Mouse (Mus musculus): ENCODE data around the gene Mpig6b. TPM values are rescaled to one million over a fixed set of nuclear protein-coding genes. Genes with fewer than 3 reads are reported as not detected.

Mpig6b gene
- polyA plus RNA-seq (2016; fragmentation: Nextera tagmentation; extraction: Ambion mirVana): 0.40 and 0.54 TPM in 2 replicates

- no peak for ATAC-seq (ENCODE audit: low FRiP score)
- Histone ChIP-seq H3K9ac (peak within 1 kb of the TSS; percentile 48; the same call in 1 of the 2 replicates), H3K27me3 (peaks cover 58% of the 10 kb centered on the region), H3K4me1 (peaks cover 21% of the 10 kb centered on the region), H3K27ac (no peak within 1 kb of the TSS), H3K9me3 (no peaks in the 10 kb centered on the region), H3K4me3 (replicated peaks) (peak within 1 kb of the TSS; percentile 30), H3K4me2 (peak within 1 kb of the TSS; percentile 55), H3K36me3 (replicated peaks) (peaks cover 22% of the 10 kb centered on the region)
- WGBS: 44% methylated on average over 10 of the region's 10 CpGs
These were observed at the start of gene Mpig6b for GRCm38 (mm10) chr17:35066084-35066483. Mpig6b (minus strand) TSS chr17:35066184.

- no peak for ATAC-seq (ENCODE audit: low FRiP score)
- H3K36me3 ChIP-seq (replicated peaks): peaks cover 54% of the 10 kb centered on the region
- H3K4me3 ChIP-seq (replicated peaks): no peak within 1 kb of the TSS
- no peaks in the 10 kb centered on the region; the same call in 1 of the 2 replicates for H3K27me3 ChIP-seq
- H3K9me3 ChIP-seq: no peaks in the 10 kb centered on the region
- H3K27ac ChIP-seq: no peak within 1 kb of the TSS
- no peak within 1 kb of the TSS for H3K9ac ChIP-seq
- 88% methylated on average over 8 of the region's 8 CpGs for WGBS
- no peak within 1 kb of the TSS for H3K4me2 ChIP-seq
- H3K4me1 ChIP-seq: peaks cover 8% of the 10 kb centered on the region
These were observed 49.3 kb upstream of the Mpig6b start, which contains the start of gene Ly6g5b for GRCm38 (mm10) chr17:35115046-35116019. Ly6g5b (minus strand) TSS chr17:35115428.

GRCm38 (mm10) chr17:35111774-35112173, 45.8 kb upstream of the Mpig6b start:
- peaks cover 30% of the 10 kb centered on the region for H3K36me3 ChIP-seq (replicated peaks)
- no peak overlapping the region for H3K4me2 ChIP-seq
- no peak for ATAC-seq (ENCODE audit: low FRiP score)
- H3K9ac ChIP-seq: no peak overlapping the region
- no peak overlapping the region for H3K27ac ChIP-seq
- H3K4me1 ChIP-seq: no peaks in the 10 kb centered on the region
- no peaks in the 10 kb centered on the region; the same call in 1 of the 2 replicates for H3K27me3 ChIP-seq
- no peak overlapping the region for H3K4me3 ChIP-seq (replicated peaks)
- 83% methylated on average over 9 of the region's 9 CpGs for WGBS
- H3K9me3 ChIP-seq: no peaks in the 10 kb centered on the region

GRCm38 (mm10) chr17:35108097-35108496, 42.1 kb upstream of the Mpig6b start, which contains the start of gene Ly6g5c:
Ly6g5c (plus strand) TSS chr17:35108279.
- no peak for ATAC-seq (ENCODE audit: low FRiP score)

GRCm38 (mm10) chr17:35106522-35106921, 40.5 kb upstream of the Mpig6b start:
- Histone ChIP-seq H3K4me3 (replicated peaks) (no peak overlapping the region), H3K27ac (no peak overlapping the region), H3K9ac (0 out of 2 replicates have a peak overlapping the region, but pooled peaks have one; percentile 29), H3K9me3 (no peaks in the 10 kb centered on the region), H3K4me2 (no peak overlapping the region; the same call in 1 of the 2 replicates), H3K36me3 (replicated peaks) (peaks cover 25% of the 10 kb centered on the region), H3K27me3 (no peaks in the 10 kb centered on the region; the same call in 1 of the 2 replicates), H3K4me1 (peaks cover 8% of the 10 kb centered on the region; the same call in 1 of the 2 replicates)
- no peak for ATAC-seq (ENCODE audit: low FRiP score)
- WGBS: 60% methylated on average over 3 of the region's 3 CpGs

More at GRCm38 (mm10) chr17:35108097-35108496, 42.1 kb upstream of the Mpig6b start, which contains the start of gene Ly6g5c:
- Histone ChIP-seq H3K4me1 (peaks cover 8% of the 10 kb centered on the region; the same call in 1 of the 2 replicates), H3K27ac (no peak within 1 kb of the TSS), H3K4me2 (no peak within 1 kb of the TSS), H3K9me3 (no peaks in the 10 kb centered on the region), H3K36me3 (replicated peaks) (peaks cover 9% of the 10 kb centered on the region), H3K9ac (no peak within 1 kb of the TSS), H3K4me3 (replicated peaks) (no peak within 1 kb of the TSS), H3K27me3 (no peaks in the 10 kb centered on the region; the same call in 1 of the 2 replicates)
- 90% methylated on average over 6 of the region's 6 CpGs for WGBS

- 23% methylated on average over 13 of the region's 13 CpGs for WGBS
- H3K36me3 ChIP-seq (replicated peaks): peaks cover 31% of the 10 kb centered on the region
- peak overlapping the region; percentile 29; the same call in 1 of the 2 replicates for H3K9ac ChIP-seq
- ATAC-seq (ENCODE audit: low FRiP score): peak; percentile 51
- no peak overlapping the region for H3K27ac ChIP-seq
- no peak overlapping the region; the same call in 1 of the 2 replicates for H3K4me3 ChIP-seq (replicated peaks)
- H3K4me1 ChIP-seq: peaks cover 8% of the 10 kb centered on the region; the same call in 1 of the 2 replicates
- H3K27me3 ChIP-seq: no peaks in the 10 kb centered on the region
- H3K4me2 ChIP-seq: peak overlapping the region; percentile 42
- no peaks in the 10 kb centered on the region for H3K9me3 ChIP-seq
These were observed 39.9 kb upstream of the Mpig6b start for GRCm38 (mm10) chr17:35105740-35106389.

GRCm38 (mm10) chr17:35104754-35105153, 38.8 kb upstream of the Mpig6b start:
- no peak overlapping the region for H3K4me2 ChIP-seq
- no peak overlapping the region for H3K4me3 ChIP-seq (replicated peaks)
- H3K9ac ChIP-seq: no peak overlapping the region
- no peaks in the 10 kb centered on the region for H3K27me3 ChIP-seq
- no peak overlapping the region for H3K27ac ChIP-seq
- no peak for ATAC-seq (ENCODE audit: low FRiP score)
- no peaks in the 10 kb centered on the region for H3K9me3 ChIP-seq
- peaks cover 42% of the 10 kb centered on the region for H3K36me3 ChIP-seq (replicated peaks)
- peaks cover 8% of the 10 kb centered on the region; the same call in 1 of the 2 replicates for H3K4me1 ChIP-seq
- WGBS: 84% methylated on average over 6 of the region's 6 CpGs

GRCm38 (mm10) chr17:35104079-35104478, 38.1 kb upstream of the Mpig6b start:
- H3K4me2 ChIP-seq: no peak overlapping the region
- no peak for ATAC-seq (ENCODE audit: low FRiP score)
- H3K36me3 ChIP-seq (replicated peaks): peaks cover 49% of the 10 kb centered on the region
- no peak overlapping the region for H3K27ac ChIP-seq
- H3K9me3 ChIP-seq: no peaks in the 10 kb centered on the region
- H3K27me3 ChIP-seq: no peaks in the 10 kb centered on the region
- peaks cover 8% of the 10 kb centered on the region; the same call in 1 of the 2 replicates for H3K4me1 ChIP-seq
- no peak overlapping the region for H3K4me3 ChIP-seq (replicated peaks)
- H3K9ac ChIP-seq: no peak overlapping the region
- 91% methylated on average over 7 of the region's 7 CpGs for WGBS

- Histone ChIP-seq H3K4me1 (peaks cover 8% of the 10 kb centered on the region; the same call in 1 of the 2 replicates), H3K4me3 (replicated peaks) (no peak overlapping the region), H3K4me2 (no peak overlapping the region), H3K27me3 (no peaks in the 10 kb centered on the region), H3K36me3 (replicated peaks) (peaks cover 57% of the 10 kb centered on the region), H3K9me3 (no peaks in the 10 kb centered on the region), H3K9ac (no peak overlapping the region), H3K27ac (no peak overlapping the region)
- no peak for ATAC-seq (ENCODE audit: low FRiP score)
- 79% methylated on average over 6 of the region's 6 CpGs for WGBS
These were observed 37.3 kb upstream of the Mpig6b start for GRCm38 (mm10) chr17:35103221-35103690.

- no peak for ATAC-seq (ENCODE audit: low FRiP score)
- WGBS: 81% methylated on average over 8 of the region's 8 CpGs
- H3K36me3 ChIP-seq (replicated peaks): peaks cover 67% of the 10 kb centered on the region
These were observed 36.3 kb upstream of the Mpig6b start for GRCm38 (mm10) chr17:35102299-35102698.

GRCm38 (mm10) chr17:35101161-35101560, 35.2 kb upstream of the Mpig6b start:
- ATAC-seq (ENCODE audit: low FRiP score): no peak
- peaks cover 6% of the 10 kb centered on the region; the same call in 1 of the 2 replicates for H3K4me1 ChIP-seq
- H3K9me3 ChIP-seq: no peaks in the 10 kb centered on the region
- H3K27me3 ChIP-seq: no peaks in the 10 kb centered on the region
- no peak overlapping the region for H3K4me2 ChIP-seq
- H3K9ac ChIP-seq: no peak overlapping the region
- 95% methylated on average over 11 of the region's 11 CpGs for whole genome bisulfite sequencing
- H3K36me3 ChIP-seq (replicated peaks): peaks cover 78% of the 10 kb centered on the region
- no peak overlapping the region for H3K27ac ChIP-seq
- no peak overlapping the region for H3K4me3 ChIP-seq (replicated peaks)

More at GRCm38 (mm10) chr17:35102299-35102698, 36.3 kb upstream of the Mpig6b start:
- Histone ChIP-seq H3K4me1 (peaks cover 8% of the 10 kb centered on the region; the same call in 1 of the 2 replicates), H3K9ac (no peak overlapping the region), H3K4me2 (no peak overlapping the region), H3K27ac (no peak overlapping the region), H3K9me3 (no peaks in the 10 kb centered on the region), H3K27me3 (no peaks in the 10 kb centered on the region), H3K4me3 (replicated peaks) (no peak overlapping the region)
